Mouse (Mus musculus): ENCODE data around the gene Socs3.

- TF ChIP-seq POLR2A (IDR thresholded peaks at IDR 0.05; ENCODE audit: control insufficient read depth, extremely low read depth, insufficient read depth, low read length, poor library complexity) (no peak), CTCF (IDR thresholded peaks at IDR 0.05; ENCODE audit: borderline replicate concordance, control insufficient read depth, extremely low read depth, insufficient read depth, low read length, poor library complexity) (no peak)
These were observed 34.2 kb downstream of the Socs3 start for GRCm38 (mm10) chr11:117935616-117936015.

Measured in thymus, adult 2 months (tissue).